Mouse (Mus musculus) forebrain, embryonic 15.5 days (tissue): ENCODE results near the gene Letm1. TPM values are rescaled to one million over a fixed set of nuclear protein-coding genes. Genes with fewer than 3 reads are reported as not detected.

Source experiments
- ATAC-seq: fragments of 200-750 bp; cut with Nextera tagmentation; replicated peaks from 2 replicates; pipeline ENCODE4 v1.8.0; 2017; ENCODE audit warnings: mild to moderate bottlenecking, moderate TSS enrichment, moderate library complexity
- H3K27ac ChIP-seq: fragments of 300-500 bp; sonication (generic); replicated peaks from 2 replicates; pipeline ENCODE4 v1.5.1; 2015; ENCODE audit warnings: mild to moderate bottlenecking, inconsistent platforms
- H3K27me3 ChIP-seq: fragments of 300-500 bp; sonication (generic); 2 replicates; pipeline ENCODE4 v1.6.1; 2015; ENCODE audit warnings: inconsistent platforms
- H3K36me3 ChIP-seq: fragments of 300-500 bp; sonication (generic); 2 replicates; pipeline ENCODE4 v1.6.1; 2015; ENCODE audit warnings: mild to moderate bottlenecking, inconsistent platforms
- H3K4me1 ChIP-seq: fragments of 300-500 bp; sonication (generic); 2 replicates; pipeline ENCODE4 v1.6.1; 2015; ENCODE audit warnings: inconsistent platforms
- H3K4me2 ChIP-seq: fragments of 300-500 bp; sonication (generic); replicated peaks from 2 replicates; pipeline ENCODE4 v1.6.1; 2015; ENCODE audit warnings: mild to moderate bottlenecking, inconsistent platforms
- H3K4me3 ChIP-seq: fragments of 300-500 bp; sonication (generic); 2 replicates; pipeline ENCODE4 v1.5.1; 2015; ENCODE audit warnings: mild to moderate bottlenecking, inconsistent platforms
- H3K9ac ChIP-seq: fragments of 300-500 bp; sonication (generic); replicated peaks from 2 replicates; pipeline ENCODE4 v1.6.1; 2015; ENCODE audit warnings: mild to moderate bottlenecking, inconsistent platforms
- H3K9me3 ChIP-seq: fragments of 300-500 bp; sonication (generic); 2 replicates; pipeline ENCODE4 v1.6.1; 2016; ENCODE audit warnings: inconsistent platforms
- WGBS: fragments of 180-500 bp; shearing (Covaris S2); methylation state at CpG from one replicate; pipeline ENCODE4 v1.1.7; 2015; ENCODE audit warnings: mixed read lengths; 5-methylcytosine and 5-hydroxymethylcytosine counted together
- polyA plus RNA-seq: library from polyadenylated mRNA; unstranded; fragments of >200 nt; fragmentation: Nextera tagmentation; extraction: Ambion mirVana; gene quantifications from 2 replicates; pipeline ENCODE4 v1.2.1, GENCODE M21; 2015

Gene Letm1
- 69.5 and 72.3 TPM in 2 replicates for polyA plus RNA-seq

DNA sequence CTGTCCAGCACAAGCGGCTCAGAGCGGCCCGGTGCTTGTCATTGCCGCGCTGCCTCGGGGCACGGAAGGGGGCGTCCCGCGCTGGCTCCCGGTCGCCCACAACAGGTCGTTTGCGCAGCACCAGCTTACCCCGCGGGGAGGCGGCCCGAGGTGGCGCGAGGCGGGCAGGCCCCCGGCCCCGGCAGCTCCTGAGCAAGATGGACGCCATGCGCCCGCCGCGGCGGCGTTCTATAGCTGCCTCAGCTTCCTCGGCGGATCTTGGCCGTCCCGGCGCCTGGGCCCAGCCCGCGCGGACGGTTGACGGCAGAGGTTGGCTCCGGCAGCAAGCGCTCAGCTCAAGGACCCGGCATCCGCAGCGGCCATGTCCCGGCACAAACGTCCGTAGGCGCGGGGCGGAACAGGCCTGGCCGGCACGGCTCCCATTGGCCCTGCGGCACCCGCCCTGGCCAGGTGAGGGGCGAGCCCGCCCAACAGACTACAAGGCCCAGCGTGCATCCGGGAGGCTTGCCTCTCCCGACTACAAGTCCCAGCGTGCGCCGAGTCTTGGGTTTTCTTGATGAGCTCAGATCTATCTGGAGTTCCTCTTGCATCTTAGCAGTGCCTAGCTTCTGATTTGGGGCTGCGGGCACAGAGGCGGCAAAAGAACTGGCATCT, at the start of gene Letm1:
Gene Letm1 (minus strand): TSS at position 473 of the 654 bp plus-strand sequence.
- H3K4me3 ChIP-seq = peak within 1 kb of the TSS; percentile 99
- peaks cover 8% of the 10 kb centered on the region; the same call in 1 of the 2 replicates for H3K36me3 ChIP-seq
- peak within 1 kb of the TSS; percentile 92 for H3K27ac ChIP-seq
- peak; percentile 100 for ATAC-seq
- peak within 1 kb of the TSS; percentile 93 for H3K9ac ChIP-seq
- H3K4me1 ChIP-seq = peaks cover 22% of the 10 kb centered on the region
- no peaks in the 10 kb centered on the region for H3K9me3 ChIP-seq
- peak within 1 kb of the TSS; percentile 91 for H3K4me2 ChIP-seq
- no peaks in the 10 kb centered on the region for H3K27me3 ChIP-seq
- under 1% methylated on average over 65 of the region's 65 CpGs for WGBS

DNA sequence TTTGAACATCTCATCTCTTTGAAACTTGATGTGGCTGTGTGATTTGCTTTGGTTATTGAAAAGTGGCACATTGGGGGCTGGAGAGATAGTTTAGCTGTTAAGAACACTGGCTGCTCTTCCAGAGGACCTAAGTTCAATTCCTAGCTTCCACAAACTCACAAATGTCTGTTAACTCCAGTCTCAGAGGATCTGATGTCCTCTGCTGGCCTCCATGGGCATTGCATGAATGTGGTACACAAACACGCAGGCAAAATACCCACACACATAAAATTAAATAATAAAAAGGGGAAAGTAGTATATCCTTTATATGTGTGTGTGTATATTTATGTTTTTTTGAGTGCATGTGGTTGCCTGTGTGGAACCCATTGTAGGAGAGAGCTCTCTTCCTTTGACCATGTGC, 48.2 kb upstream of the Letm1 start:
- H3K9me3 ChIP-seq = no peaks in the 10 kb centered on the region
- no peak overlapping the region for H3K27ac ChIP-seq
- peaks cover 13% of the 10 kb centered on the region for H3K4me1 ChIP-seq
- H3K27me3 ChIP-seq = no peaks in the 10 kb centered on the region
- 81% methylated on average over 1 of the region's 1 CpGs for WGBS
- no peaks in the 10 kb centered on the region for H3K36me3 ChIP-seq
- no peak overlapping the region for H3K4me3 ChIP-seq
- ATAC-seq = no peak
- H3K9ac ChIP-seq = no peak overlapping the region
- no peak overlapping the region for H3K4me2 ChIP-seq

DNA sequence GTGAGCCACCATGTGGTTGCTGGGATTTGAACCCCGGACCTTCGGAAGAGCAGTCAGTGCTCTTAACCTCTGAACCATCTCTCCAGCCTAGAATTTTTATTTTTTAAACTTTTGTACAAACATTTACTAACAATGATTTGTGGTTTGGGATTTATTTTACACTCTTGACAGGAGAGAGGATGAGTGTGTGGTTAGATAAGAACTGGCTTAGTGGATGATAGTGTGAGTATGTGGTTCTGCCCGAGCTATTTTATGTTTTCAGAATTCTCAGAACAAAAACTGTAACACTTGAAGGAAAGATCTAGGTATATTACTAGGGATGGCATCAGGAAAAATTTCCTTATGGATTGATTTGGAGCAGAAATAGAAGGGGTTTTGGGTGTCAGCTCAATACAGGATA, 47.3 kb upstream of the Letm1 start:
- no peaks in the 10 kb centered on the region for H3K9me3 ChIP-seq
- H3K4me3 ChIP-seq = no peak overlapping the region
- ATAC-seq = no peak
- no peak overlapping the region for H3K4me2 ChIP-seq
- H3K27ac ChIP-seq = no peak overlapping the region
- 95% methylated on average over 3 of the region's 3 CpGs for WGBS
- H3K9ac ChIP-seq = no peak overlapping the region
- H3K36me3 ChIP-seq = no peaks in the 10 kb centered on the region
- no peaks in the 10 kb centered on the region for H3K27me3 ChIP-seq
- peaks cover 21% of the 10 kb centered on the region for H3K4me1 ChIP-seq

DNA sequence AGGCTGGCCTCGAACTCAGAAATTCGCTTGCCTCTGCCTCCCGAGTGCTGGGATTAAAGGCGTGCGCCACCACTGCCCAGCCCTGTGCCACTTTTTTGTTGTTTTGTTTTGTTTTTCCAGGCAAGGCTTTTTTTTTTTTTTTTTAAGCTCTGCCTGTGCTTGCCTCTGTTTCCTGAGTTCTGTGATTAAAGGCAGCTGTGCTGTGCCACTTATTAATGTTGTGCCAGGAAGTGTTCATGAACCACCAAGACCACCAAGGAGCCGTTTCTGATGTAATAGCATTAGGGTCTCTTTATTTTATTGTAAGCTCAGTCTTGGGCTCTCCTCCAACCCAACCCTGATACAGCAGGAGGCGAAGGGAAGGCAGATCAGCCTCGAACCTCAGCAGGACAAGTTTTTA, 45.5 kb upstream of the Letm1 start:
- no peak overlapping the region for H3K4me3 ChIP-seq
- no peak for ATAC-seq
- H3K27me3 ChIP-seq = no peaks in the 10 kb centered on the region
- H3K36me3 ChIP-seq = no peaks in the 10 kb centered on the region
- H3K4me2 ChIP-seq = no peak overlapping the region
- H3K9ac ChIP-seq = no peak overlapping the region
- WGBS = 68% methylated on average over 8 of the region's 8 CpGs
- no peaks in the 10 kb centered on the region for H3K9me3 ChIP-seq
- no peak overlapping the region for H3K27ac ChIP-seq
- H3K4me1 ChIP-seq = peaks cover 35% of the 10 kb centered on the region

DNA sequence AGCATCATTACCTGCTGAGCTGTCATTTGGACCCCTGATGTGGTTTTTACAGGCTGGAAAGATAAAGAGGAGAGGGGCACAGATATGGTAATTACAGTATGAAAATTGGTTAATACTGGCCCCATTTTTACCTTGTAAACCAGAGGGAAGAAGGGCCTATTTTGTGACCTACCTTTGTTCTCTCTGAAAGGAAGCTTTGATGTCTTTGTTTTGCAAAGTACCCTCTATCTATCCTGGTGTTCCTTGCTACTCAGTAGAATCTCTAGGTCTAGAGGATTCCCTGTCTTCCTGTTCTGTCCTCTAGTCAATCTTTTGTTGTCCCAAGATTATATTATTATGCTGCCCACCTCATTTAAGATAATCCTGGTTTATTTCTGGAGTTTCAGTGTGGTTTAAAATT, 43.4 kb upstream of the Letm1 start:
- H3K27me3 ChIP-seq = no peaks in the 10 kb centered on the region
- no peaks in the 10 kb centered on the region for H3K36me3 ChIP-seq
- no peak overlapping the region for H3K27ac ChIP-seq
- no peaks in the 10 kb centered on the region for H3K9me3 ChIP-seq
- no peak overlapping the region for H3K9ac ChIP-seq
- ATAC-seq = no peak
- no peak overlapping the region; the same call in 1 of the 2 replicates for H3K4me2 ChIP-seq
- H3K4me3 ChIP-seq = no peak overlapping the region
- H3K4me1 ChIP-seq = peaks cover 49% of the 10 kb centered on the region

DNA sequence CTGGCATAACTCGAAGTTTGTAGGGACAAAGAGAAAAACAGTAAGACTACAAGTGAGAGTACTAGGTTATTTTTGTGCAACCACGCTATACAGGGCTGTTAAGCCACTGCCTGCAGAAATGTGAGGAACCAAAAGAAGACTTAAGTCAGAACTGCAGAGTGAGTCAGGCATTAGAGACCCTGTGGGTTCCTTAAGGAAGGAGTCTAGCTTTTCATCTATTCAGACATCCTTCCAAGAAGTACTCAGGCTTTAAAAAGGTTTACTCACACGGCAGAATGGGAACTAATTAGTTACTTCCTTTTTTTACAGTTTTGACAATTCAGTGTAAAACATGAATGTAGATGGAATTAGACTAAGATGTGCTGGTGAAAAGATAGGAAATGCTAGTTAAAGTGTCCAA, 39.8 kb upstream of the Letm1 start:
- 9% methylated on average over 3 of the region's 3 CpGs for WGBS
- peak overlapping the region; percentile 52 for H3K4me2 ChIP-seq
- no peak for ATAC-seq
- 0 out of 2 replicates have a peak overlapping the region, but pooled peaks have one; percentile 92 for H3K9ac ChIP-seq
- peaks cover 58% of the 10 kb centered on the region for H3K4me1 ChIP-seq
- no peak overlapping the region for H3K27ac ChIP-seq
- no peaks in the 10 kb centered on the region for H3K9me3 ChIP-seq
- peak overlapping the region; percentile 96 for H3K4me3 ChIP-seq
- H3K27me3 ChIP-seq = no peaks in the 10 kb centered on the region
- H3K36me3 ChIP-seq = no peaks in the 10 kb centered on the region

DNA sequence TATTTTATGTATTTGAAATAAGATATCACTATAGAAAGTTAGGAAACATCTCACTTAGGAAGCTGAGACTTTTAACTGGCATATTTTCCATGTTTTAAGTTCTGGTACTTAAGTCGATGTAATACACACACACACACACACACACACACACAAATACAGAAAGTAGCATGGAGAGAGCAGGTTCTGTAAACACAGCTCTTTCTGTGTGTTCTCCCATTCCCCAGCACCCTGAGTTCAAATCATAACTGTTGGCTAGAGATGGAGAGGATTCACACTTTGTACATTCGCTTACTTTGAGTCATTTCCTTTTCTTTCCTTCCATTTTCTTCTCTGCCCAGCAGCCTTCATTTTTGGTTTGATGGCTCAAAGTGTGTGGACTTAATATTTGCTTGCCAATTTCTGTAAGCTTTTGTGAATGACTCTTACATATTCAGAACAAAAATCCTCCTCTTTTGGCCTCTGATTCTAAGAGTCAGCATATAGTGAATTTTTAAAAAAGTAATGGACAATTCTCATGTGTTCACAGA, 39.3 kb upstream of the Letm1 start:
- H3K9ac ChIP-seq = peak overlapping the region; percentile 92; the same call in 1 of the 2 replicates
- no peaks in the 10 kb centered on the region for H3K27me3 ChIP-seq
- H3K4me3 ChIP-seq = peak overlapping the region; percentile 96
- H3K9me3 ChIP-seq = no peaks in the 10 kb centered on the region
- WGBS = 33% methylated on average over 2 of the region's 2 CpGs
- no peaks in the 10 kb centered on the region for H3K36me3 ChIP-seq
- peak overlapping the region; percentile 52 for H3K4me2 ChIP-seq
- H3K27ac ChIP-seq = no peak overlapping the region
- H3K4me1 ChIP-seq = peaks cover 54% of the 10 kb centered on the region
- no peak for ATAC-seq

DNA sequence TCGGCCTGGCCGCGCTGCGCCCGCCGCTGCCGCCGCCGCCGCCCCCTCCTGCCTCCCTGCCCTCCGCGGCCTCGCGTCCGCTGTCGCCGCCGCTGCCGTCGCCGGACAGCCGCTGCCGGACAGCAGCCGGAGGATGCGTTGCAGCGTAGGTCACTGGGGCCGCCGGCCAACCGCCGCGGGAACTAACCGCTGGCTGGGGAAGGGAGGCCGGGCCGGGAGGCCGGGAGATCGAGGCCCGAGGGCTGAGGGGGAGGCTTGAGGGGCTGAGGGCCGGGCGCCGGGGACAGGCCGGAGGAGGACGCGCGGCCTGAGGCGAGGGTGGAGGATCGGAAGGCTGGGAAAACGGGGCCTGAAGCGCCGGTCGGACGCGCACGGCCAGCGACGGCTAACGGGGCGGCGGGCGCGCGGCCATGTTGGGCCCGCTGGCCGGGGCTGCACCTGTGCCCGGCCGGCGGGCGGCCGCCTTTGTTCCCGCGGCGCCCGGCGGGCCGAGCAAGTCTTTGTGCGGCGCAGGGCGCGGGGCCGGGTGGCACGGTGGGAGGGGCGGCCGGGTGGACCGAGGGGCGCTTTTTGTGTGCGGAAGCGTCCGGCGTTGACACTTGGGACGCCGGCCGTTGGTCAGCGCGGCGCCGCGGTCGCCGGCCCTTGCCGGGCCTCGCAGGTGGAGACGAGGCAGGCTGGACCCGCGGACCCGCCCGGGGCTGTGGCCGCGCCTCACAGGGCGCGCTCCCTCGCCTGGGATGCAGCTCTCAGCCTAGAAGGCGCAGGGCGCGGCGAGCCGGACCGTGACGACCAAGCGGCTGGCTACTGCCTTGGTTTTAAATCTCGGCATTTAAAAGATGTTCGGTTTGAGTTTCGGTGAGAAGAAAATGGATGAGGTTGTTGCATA, 38.4 kb upstream of the Letm1 start:
- peaks cover 47% of the 10 kb centered on the region for H3K4me1 ChIP-seq
- H3K4me3 ChIP-seq = peak overlapping the region; percentile 96

DNA sequence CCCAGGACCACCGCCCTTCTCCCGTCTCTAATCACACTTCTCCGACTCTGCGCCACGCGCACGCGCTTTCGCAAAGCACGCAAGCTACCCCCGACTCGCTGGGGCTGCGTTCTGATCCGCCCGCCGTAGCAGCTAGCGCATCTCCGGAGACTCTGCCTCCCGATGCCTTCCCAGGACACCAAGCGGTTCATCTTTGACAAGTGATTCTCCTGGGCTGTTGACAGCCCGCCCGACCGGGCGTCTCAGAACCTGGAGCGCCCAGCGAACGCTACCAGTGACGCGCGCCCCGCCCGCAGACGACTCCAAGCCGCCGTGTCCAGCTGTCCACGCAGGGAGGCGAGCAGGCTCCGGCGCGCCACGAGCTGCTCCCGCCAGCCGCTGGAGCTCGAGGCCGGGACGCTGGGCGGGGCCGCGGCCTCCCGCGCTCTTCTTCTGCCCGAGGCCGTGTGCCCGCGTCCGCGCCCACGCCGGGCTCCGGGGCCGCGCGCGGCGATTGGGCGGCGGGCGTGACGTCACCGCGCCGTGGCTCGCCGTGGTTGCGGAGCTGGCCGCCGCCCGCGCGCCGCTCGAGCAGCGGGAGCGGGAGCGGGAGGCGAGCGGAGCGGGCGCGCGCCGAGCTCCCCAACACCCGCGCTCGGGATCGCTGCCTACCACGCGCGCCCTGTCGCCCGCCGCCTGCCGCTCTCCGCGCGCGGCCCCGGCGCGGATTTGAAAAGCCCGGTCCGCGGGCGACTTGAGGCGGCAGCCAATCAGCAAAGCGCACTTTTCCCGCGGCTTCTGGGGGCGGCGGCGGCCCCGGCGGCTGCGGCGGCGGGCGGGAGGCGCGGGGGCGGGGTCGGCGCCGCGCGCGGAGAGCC, 37.5 kb upstream of the Letm1 start, which contains the start of gene Nsd2:
Gene Nsd2 (plus strand): TSS at position 850 of the 857 bp plus-strand sequence.
- Histone ChIP-seq H3K4me3 (peak within 1 kb of the TSS; percentile 96), H3K9ac (peak within 1 kb of the TSS; percentile 92), H3K27ac (peak within 1 kb of the TSS; percentile 96), H3K27me3 (no peaks in the 10 kb centered on the region), H3K9me3 (no peaks in the 10 kb centered on the region), H3K36me3 (no peaks in the 10 kb centered on the region), H3K4me2 (peak within 1 kb of the TSS; percentile 68), H3K4me1 (peaks cover 39% of the 10 kb centered on the region)
- WGBS = under 1% methylated on average over 95 of the region's 136 CpGs
- ATAC-seq = peak; percentile 86

More for the DNA sequence above, 38.4 kb upstream of the Letm1 start:
- WGBS = under 1% methylated on average over 114 of the region's 121 CpGs
- no peaks in the 10 kb centered on the region for H3K9me3 ChIP-seq
- H3K4me2 ChIP-seq = peak overlapping the region; percentile 52
- no peaks in the 10 kb centered on the region for H3K27me3 ChIP-seq
- peak overlapping the region; percentile 96 for H3K27ac ChIP-seq
- no peaks in the 10 kb centered on the region for H3K36me3 ChIP-seq
- peak; percentile 28 for ATAC-seq
- H3K9ac ChIP-seq = peak overlapping the region; percentile 92

DNA sequence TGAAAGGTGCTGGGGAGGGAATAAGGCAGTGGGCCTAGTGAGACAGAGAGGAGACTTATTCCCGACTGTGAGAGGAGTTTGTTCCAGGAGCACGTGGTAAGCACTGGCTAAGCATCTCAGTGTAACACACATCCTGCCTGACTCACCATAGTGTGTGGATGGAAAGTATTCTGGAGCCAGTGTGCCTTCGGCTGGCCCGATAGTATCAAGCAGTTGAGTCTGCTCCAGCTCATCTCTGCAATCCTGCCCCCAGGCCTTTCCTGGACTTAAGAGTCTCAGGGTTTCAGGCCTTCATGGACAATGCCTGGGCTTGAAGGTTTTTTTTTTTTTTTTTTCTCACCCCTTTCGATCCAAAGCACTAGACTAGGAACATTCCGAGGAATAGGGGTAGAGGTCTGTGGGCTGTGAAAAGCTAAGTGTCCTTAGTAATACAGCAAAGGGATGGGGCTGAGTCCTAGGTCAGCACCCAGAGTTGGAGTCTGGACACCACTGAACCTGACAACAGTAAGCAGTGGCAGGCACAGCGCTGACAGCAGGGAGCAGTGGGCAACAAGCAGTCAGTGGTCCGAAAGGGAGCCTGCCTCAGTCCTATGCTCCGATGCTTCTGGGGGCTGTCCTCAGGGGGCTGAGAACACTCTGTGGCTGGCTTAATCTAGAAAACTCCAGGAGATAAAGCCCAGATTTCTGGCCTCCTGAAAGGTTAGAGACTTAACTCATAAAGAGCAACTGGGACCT, 36.7 kb upstream of the Letm1 start:
- Histone ChIP-seq H3K27ac (peak overlapping the region; percentile 96), H3K4me3 (peak overlapping the region; percentile 96), H3K9me3 (no peaks in the 10 kb centered on the region), H3K4me2 (peak overlapping the region; percentile 68), H3K36me3 (no peaks in the 10 kb centered on the region), H3K9ac (peak overlapping the region; percentile 77), H3K27me3 (no peaks in the 10 kb centered on the region), H3K4me1 (peaks cover 31% of the 10 kb centered on the region)
- WGBS = 6% methylated on average over 8 of the region's 9 CpGs
- peak; percentile 21 for ATAC-seq

DNA sequence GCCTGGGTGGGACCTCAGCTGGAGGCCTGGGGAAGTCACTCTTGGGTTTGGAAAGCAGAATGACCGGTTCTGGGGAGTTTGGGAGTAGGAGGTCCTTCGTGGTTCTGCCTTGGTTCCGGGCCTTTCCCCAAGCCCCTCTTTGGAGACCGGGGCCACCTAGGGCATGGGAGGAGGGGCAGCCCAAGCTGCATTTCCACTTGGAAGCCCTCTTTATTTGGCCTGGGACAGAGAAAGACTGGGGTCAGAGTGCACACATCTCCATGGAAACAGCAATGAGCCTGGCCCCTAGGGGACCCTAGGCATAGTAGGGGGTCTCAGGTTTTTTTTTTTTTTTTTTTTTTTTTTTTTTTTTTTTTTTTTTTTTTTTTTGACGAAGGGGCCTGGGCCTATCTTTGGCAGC, 35.5 kb upstream of the Letm1 start:
- Histone ChIP-seq H3K4me2 (no peak overlapping the region), H3K27ac (no peak overlapping the region)

More for the DNA sequence above, 35.5 kb upstream of the Letm1 start:
- Histone ChIP-seq H3K27me3 (no peaks in the 10 kb centered on the region), H3K4me1 (peaks cover 23% of the 10 kb centered on the region), H3K4me3 (no peak overlapping the region), H3K9ac (no peak overlapping the region), H3K36me3 (no peaks in the 10 kb centered on the region), H3K9me3 (no peaks in the 10 kb centered on the region)
- WGBS = 11% methylated on average over 5 of the region's 5 CpGs
- ATAC-seq = no peak
